Mouse (Mus musculus) forebrain, embryonic 15.5 days (tissue): ENCODE measurements around the gene Sh3pxd2a. TPM values are rescaled to one million over a fixed set of nuclear protein-coding genes. Genes with fewer than 3 reads are reported as not detected.
"Not testable (repeated sequence)": the region's sequence is repeated elsewhere in the genome, so short reads cannot be mapped to it uniquely, and the experiment has no call there.

Experiments used
- ATAC-seq: fragments of 200-750 bp; cut with Nextera tagmentation; replicated peaks from 2 replicates; pipeline ENCODE4 v1.8.0; 2017; ENCODE audit warnings: mild to moderate bottlenecking, moderate TSS enrichment, moderate library complexity
- H3K27ac ChIP-seq: fragments of 300-500 bp; sonication (generic); replicated peaks from 2 replicates; pipeline ENCODE4 v1.5.1; 2015; ENCODE audit warnings: mild to moderate bottlenecking, inconsistent platforms
- H3K27me3 ChIP-seq: fragments of 300-500 bp; sonication (generic); 2 replicates; pipeline ENCODE4 v1.6.1; 2015; ENCODE audit warnings: inconsistent platforms
- H3K36me3 ChIP-seq: fragments of 300-500 bp; sonication (generic); 2 replicates; pipeline ENCODE4 v1.6.1; 2015; ENCODE audit warnings: mild to moderate bottlenecking, inconsistent platforms
- H3K4me1 ChIP-seq: fragments of 300-500 bp; sonication (generic); 2 replicates; pipeline ENCODE4 v1.6.1; 2015; ENCODE audit warnings: inconsistent platforms
- H3K4me2 ChIP-seq: fragments of 300-500 bp; sonication (generic); replicated peaks from 2 replicates; pipeline ENCODE4 v1.6.1; 2015; ENCODE audit warnings: mild to moderate bottlenecking, inconsistent platforms
- H3K4me3 ChIP-seq: fragments of 300-500 bp; sonication (generic); 2 replicates; pipeline ENCODE4 v1.5.1; 2015; ENCODE audit warnings: mild to moderate bottlenecking, inconsistent platforms
- H3K9ac ChIP-seq: fragments of 300-500 bp; sonication (generic); replicated peaks from 2 replicates; pipeline ENCODE4 v1.6.1; 2015; ENCODE audit warnings: mild to moderate bottlenecking, inconsistent platforms
- H3K9me3 ChIP-seq: fragments of 300-500 bp; sonication (generic); 2 replicates; pipeline ENCODE4 v1.6.1; 2016; ENCODE audit warnings: inconsistent platforms
- WGBS: fragments of 180-500 bp; shearing (Covaris S2); methylation state at CpG from one replicate; pipeline ENCODE4 v1.1.7; 2015; ENCODE audit warnings: mixed read lengths; 5-methylcytosine and 5-hydroxymethylcytosine counted together
- polyA plus RNA-seq: library from polyadenylated mRNA; unstranded; fragments of >200 nt; fragmentation: Nextera tagmentation; extraction: Ambion mirVana; gene quantifications from 2 replicates; pipeline ENCODE4 v1.2.1, GENCODE M21; 2015

Sh3pxd2a gene
- polyA plus RNA-seq, 1 experiment from 2014 or later, result 2.0 TPM

GRCm38 (mm10) chr19:47394781-47395180 is 69.4 kb downstream of the Sh3pxd2a start:
- ATAC-seq, result not testable (repeated sequence)

GRCm38 (mm10) chr19:47390878-47391277 is 73.3 kb downstream of the Sh3pxd2a start:
- ATAC-seq, result no peak
- H3K27ac ChIP-seq, result no peak overlapping the region
- no peak overlapping the region for H3K9ac ChIP-seq
- 86% methylated on average over 13 of the region's 13 CpGs for WGBS
- H3K27me3 ChIP-seq, result no peaks in the 10 kb centered on the region
- H3K4me3 ChIP-seq, result no peak overlapping the region
- no peaks in the 10 kb centered on the region for H3K9me3 ChIP-seq
- no peak overlapping the region for H3K4me2 ChIP-seq
- no peaks in the 10 kb centered on the region for H3K4me1 ChIP-seq
- H3K36me3 ChIP-seq, result no peaks in the 10 kb centered on the region

More at GRCm38 (mm10) chr19:47394781-47395180, 69.4 kb downstream of the Sh3pxd2a start:
- H3K4me1 ChIP-seq, H3K27ac ChIP-seq, H3K9me3 ChIP-seq, H3K36me3 ChIP-seq, H3K27me3 ChIP-seq, H3K4me2 ChIP-seq, H3K4me3 ChIP-seq, H3K9ac ChIP-seq: not testable (repeated sequence)
- WGBS, result 96% methylated on average over 1 of the region's 1 CpGs

GRCm38 (mm10) chr19:47387887-47388286 is 76.3 kb downstream of the Sh3pxd2a start:
- no peaks in the 10 kb centered on the region for H3K4me1 ChIP-seq
- H3K9ac ChIP-seq, result no peak overlapping the region
- WGBS, result 87% methylated on average over 3 of the region's 3 CpGs
- no peaks in the 10 kb centered on the region for H3K36me3 ChIP-seq
- no peak for ATAC-seq
- H3K9me3 ChIP-seq, result no peaks in the 10 kb centered on the region
- H3K27me3 ChIP-seq, result no peaks in the 10 kb centered on the region
- no peak overlapping the region for H3K27ac ChIP-seq
- H3K4me3 ChIP-seq, result no peak overlapping the region
- no peak overlapping the region for H3K4me2 ChIP-seq

GRCm38 (mm10) chr19:47387395-47387794 is 76.8 kb downstream of the Sh3pxd2a start:
- Histone ChIP-seq H3K36me3 (no peaks in the 10 kb centered on the region), H3K9ac (no peak overlapping the region), H3K9me3 (no peaks in the 10 kb centered on the region), H3K4me2 (no peak overlapping the region), H3K27ac (no peak overlapping the region), H3K4me3 (no peak overlapping the region), H3K27me3 (no peaks in the 10 kb centered on the region), H3K4me1 (no peaks in the 10 kb centered on the region)
- WGBS, result 72% methylated on average over 6 of the region's 6 CpGs
- ATAC-seq, result no peak

- no peaks in the 10 kb centered on the region for H3K36me3 ChIP-seq
Observed at GRCm38 (mm10) chr19:47385971-47386370, 78.2 kb downstream of the Sh3pxd2a start.

GRCm38 (mm10) chr19:47384639-47385038 is 79.6 kb downstream of the Sh3pxd2a start:
- no peaks in the 10 kb centered on the region for H3K36me3 ChIP-seq
- H3K27me3 ChIP-seq, result no peaks in the 10 kb centered on the region
- H3K9me3 ChIP-seq, result no peaks in the 10 kb centered on the region
- no peaks in the 10 kb centered on the region for H3K4me1 ChIP-seq
- no peak overlapping the region for H3K4me3 ChIP-seq
- no peak overlapping the region for H3K27ac ChIP-seq
- no peak overlapping the region for H3K9ac ChIP-seq
- ATAC-seq, result no peak
- H3K4me2 ChIP-seq, result no peak overlapping the region
- 89% methylated on average over 3 of the region's 3 CpGs for WGBS

More at GRCm38 (mm10) chr19:47385971-47386370, 78.2 kb downstream of the Sh3pxd2a start:
- Histone ChIP-seq H3K4me2 (no peak overlapping the region), H3K27ac (no peak overlapping the region), H3K9ac (no peak overlapping the region), H3K9me3 (no peaks in the 10 kb centered on the region), H3K27me3 (no peaks in the 10 kb centered on the region), H3K4me3 (no peak overlapping the region), H3K4me1 (no peaks in the 10 kb centered on the region)
- 94% methylated on average over 10 of the region's 10 CpGs for WGBS
- ATAC-seq, result no peak

- Histone ChIP-seq H3K4me1 (no peaks in the 10 kb centered on the region), H3K27ac (no peak overlapping the region), H3K4me3 (no peak overlapping the region), H3K36me3 (no peaks in the 10 kb centered on the region), H3K4me2 (no peak overlapping the region), H3K9ac (no peak overlapping the region), H3K27me3 (no peaks in the 10 kb centered on the region), H3K9me3 (no peaks in the 10 kb centered on the region)
- ATAC-seq, result no peak
- 82% methylated on average over 12 of the region's 12 CpGs for WGBS
Observed at GRCm38 (mm10) chr19:47384036-47384435, 80.2 kb downstream of the Sh3pxd2a start.

- Histone ChIP-seq H3K4me2 (no peak overlapping the region), H3K27me3 (no peaks in the 10 kb centered on the region), H3K4me1 (no peaks in the 10 kb centered on the region), H3K27ac (no peak overlapping the region), H3K4me3 (no peak overlapping the region), H3K9ac (no peak overlapping the region), H3K36me3 (no peaks in the 10 kb centered on the region), H3K9me3 (no peaks in the 10 kb centered on the region)
- WGBS, result 79% methylated on average over 5 of the region's 5 CpGs
- ATAC-seq, result no peak
Observed at GRCm38 (mm10) chr19:47382268-47382667, 81.9 kb downstream of the Sh3pxd2a start.

GRCm38 (mm10) chr19:47381011-47381410 is 83.2 kb downstream of the Sh3pxd2a start:
- Histone ChIP-seq H3K27me3 (no peaks in the 10 kb centered on the region), H3K27ac (no peak overlapping the region), H3K4me1 (no peaks in the 10 kb centered on the region), H3K36me3 (no peaks in the 10 kb centered on the region), H3K4me2 (no peak overlapping the region), H3K9me3 (no peaks in the 10 kb centered on the region), H3K4me3 (no peak overlapping the region), H3K9ac (no peak overlapping the region)
- no peak for ATAC-seq
- 92% methylated on average over 15 of the region's 15 CpGs for WGBS

- Histone ChIP-seq H3K27me3 (no peaks in the 10 kb centered on the region), H3K27ac (no peak overlapping the region), H3K36me3 (no peaks in the 10 kb centered on the region), H3K4me2 (no peak overlapping the region), H3K4me3 (no peak overlapping the region), H3K9ac (no peak overlapping the region), H3K4me1 (no peaks in the 10 kb centered on the region), H3K9me3 (no peaks in the 10 kb centered on the region)
- ATAC-seq, result no peak
- 71% methylated on average over 5 of the region's 5 CpGs for WGBS
Observed at GRCm38 (mm10) chr19:47379141-47379540, 85.1 kb downstream of the Sh3pxd2a start.

- Histone ChIP-seq H3K9ac (no peak overlapping the region), H3K9me3 (no peaks in the 10 kb centered on the region), H3K4me3 (no peak overlapping the region), H3K4me1 (no peaks in the 10 kb centered on the region), H3K27ac (no peak overlapping the region), H3K27me3 (no peaks in the 10 kb centered on the region), H3K4me2 (no peak overlapping the region), H3K36me3 (no peaks in the 10 kb centered on the region)
- 94% methylated on average over 8 of the region's 8 CpGs for WGBS
- ATAC-seq, result no peak
Observed at GRCm38 (mm10) chr19:47374916-47375573, 89.2 kb downstream of the Sh3pxd2a start.

GRCm38 (mm10) chr19:47374440-47374839 is 89.8 kb downstream of the Sh3pxd2a start:
- ATAC-seq, result peak; percentile 34; the same call in 1 of the 2 replicates

GRCm38 (mm10) chr19:47372044-47372443 is 92.2 kb downstream of the Sh3pxd2a start:
- no peak for ATAC-seq
- Histone ChIP-seq H3K27ac (no peak overlapping the region), H3K4me3 (no peak overlapping the region), H3K4me1 (no peaks in the 10 kb centered on the region), H3K9ac (no peak overlapping the region), H3K36me3 (no peaks in the 10 kb centered on the region), H3K27me3 (no peaks in the 10 kb centered on the region), H3K4me2 (no peak overlapping the region), H3K9me3 (no peaks in the 10 kb centered on the region)
- WGBS, result 74% methylated on average over 5 of the region's 5 CpGs

More at GRCm38 (mm10) chr19:47374440-47374839, 89.8 kb downstream of the Sh3pxd2a start:
- 32% methylated on average over 4 of the region's 4 CpGs for WGBS
- H3K4me3 ChIP-seq, result no peak overlapping the region
- H3K27ac ChIP-seq, result no peak overlapping the region
- H3K36me3 ChIP-seq, result no peaks in the 10 kb centered on the region
- H3K9ac ChIP-seq, result no peak overlapping the region
- no peaks in the 10 kb centered on the region for H3K27me3 ChIP-seq
- H3K4me1 ChIP-seq, result no peaks in the 10 kb centered on the region
- H3K9me3 ChIP-seq, result no peaks in the 10 kb centered on the region
- H3K4me2 ChIP-seq, result no peak overlapping the region
